Mouse (Mus musculus): Measurements from ENCODE around the gene Ergic2.

- TF ChIP-seq CTCF (IDR thresholded peaks at IDR 0.05; ENCODE audit: low read depth, low read length) (peak; percentile 97), POLR2A (IDR thresholded peaks at IDR 0.05; ENCODE audit: extremely low read depth, insufficient read depth, low read length) (no peak)
Observed at GRCm38 (mm10) chr6:148135769-148136382, 76.3 kb downstream of the Ergic2 start.

All from liver, adult 2 months (tissue).